Mouse (Mus musculus) kidney, postnatal 36 days (tissue): Measurements from ENCODE around the gene Cd8a.

Experiments
- DNase-seq, 2 experiments: peaks; one replicate each; pipeline ENCODE4 v3.0.0; 2021 to 2022; ENCODE audit warnings: mixed read lengths in 2 of 2

The Cd8a gene

GRCm38 (mm10) chr6:71371085-71371605 is 2.1 kb upstream of the Cd8a start:
- no peak for DNase-seq

DNA sequence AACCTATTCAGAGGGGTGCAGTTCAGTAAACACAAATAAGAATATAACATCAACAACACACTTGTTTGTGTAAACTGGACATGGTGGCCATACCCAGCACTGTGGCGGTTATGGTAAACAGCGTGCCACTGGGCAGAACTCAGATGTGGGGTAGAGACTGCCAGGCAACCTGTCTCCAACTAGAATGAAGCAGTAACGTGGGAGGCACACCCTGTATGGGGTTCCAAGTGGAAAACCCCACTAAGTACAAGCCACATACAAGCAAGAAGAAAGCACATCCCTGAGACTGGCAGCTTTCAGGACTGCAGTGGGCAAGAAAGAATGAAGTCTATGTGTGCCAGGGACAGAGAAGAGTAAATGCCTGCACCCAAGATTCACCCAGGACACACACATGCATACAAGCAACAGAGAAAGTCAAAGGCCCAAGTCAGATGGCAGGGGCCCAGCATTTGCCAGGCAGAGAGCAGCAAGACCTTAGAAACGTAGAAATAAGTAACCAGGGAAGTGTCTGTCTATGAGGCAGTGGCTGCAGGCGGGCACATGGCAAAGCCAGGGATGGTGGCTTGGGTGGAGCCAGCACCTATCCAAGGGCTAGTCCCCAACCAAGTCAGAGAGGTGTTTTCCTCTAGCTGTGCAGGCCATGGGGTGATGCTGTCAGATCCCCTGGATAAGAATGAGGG is 1.0 kb upstream of the Cd8a start:
- peak; percentile 13 to 44 for DNase-seq

DNA sequence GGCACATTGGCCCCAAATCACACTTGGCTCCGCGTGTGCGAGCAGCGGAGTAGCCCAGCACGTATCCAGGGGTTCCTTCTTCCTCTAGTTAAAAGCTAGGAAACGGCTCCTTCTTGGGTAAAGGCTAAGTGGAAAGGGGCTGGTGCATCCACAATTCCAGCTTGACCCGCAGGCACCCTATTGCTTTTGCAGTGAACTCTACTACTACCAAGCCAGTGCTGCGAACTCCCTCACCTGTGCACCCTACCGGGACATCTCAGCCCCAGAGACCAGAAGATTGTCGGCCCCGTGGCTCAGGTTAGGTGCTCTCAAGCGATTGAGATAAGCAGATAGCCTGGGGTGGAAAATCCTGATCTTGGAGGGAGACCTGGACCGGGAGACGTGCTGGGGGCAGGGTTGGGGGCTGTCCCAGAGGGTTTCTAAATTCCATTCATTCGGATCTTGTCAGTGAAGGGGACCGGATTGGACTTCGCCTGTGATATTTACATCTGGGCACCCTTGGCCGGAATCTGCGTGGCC is 1.1 kb downstream of the Cd8a start:
- DNase-seq = no peak

DNA sequence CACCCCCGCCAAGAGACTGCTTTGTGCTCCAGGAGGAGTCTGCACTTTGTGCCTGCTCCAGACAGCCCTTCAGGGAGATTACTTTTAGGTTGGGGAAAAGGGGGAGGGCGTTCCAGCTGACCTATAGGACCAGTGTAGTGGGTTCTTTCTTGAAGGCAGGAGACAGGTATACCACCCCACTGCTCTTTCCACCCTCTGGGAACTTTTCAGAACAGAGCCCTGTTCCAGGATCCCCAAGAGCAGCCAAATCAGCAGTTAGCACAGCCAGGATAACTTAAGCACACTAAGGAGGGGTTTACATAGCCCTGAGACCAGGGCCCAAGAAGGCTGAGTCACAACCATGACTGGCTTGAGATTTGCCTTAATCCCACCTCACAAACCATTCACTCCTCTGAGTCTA is 1.7 kb downstream of the Cd8a start:
- no peak for DNase-seq

GRCm38 (mm10) chr6:71376711-71377110 is 3.5 kb downstream of the Cd8a start:
- no peak for DNase-seq

DNA sequence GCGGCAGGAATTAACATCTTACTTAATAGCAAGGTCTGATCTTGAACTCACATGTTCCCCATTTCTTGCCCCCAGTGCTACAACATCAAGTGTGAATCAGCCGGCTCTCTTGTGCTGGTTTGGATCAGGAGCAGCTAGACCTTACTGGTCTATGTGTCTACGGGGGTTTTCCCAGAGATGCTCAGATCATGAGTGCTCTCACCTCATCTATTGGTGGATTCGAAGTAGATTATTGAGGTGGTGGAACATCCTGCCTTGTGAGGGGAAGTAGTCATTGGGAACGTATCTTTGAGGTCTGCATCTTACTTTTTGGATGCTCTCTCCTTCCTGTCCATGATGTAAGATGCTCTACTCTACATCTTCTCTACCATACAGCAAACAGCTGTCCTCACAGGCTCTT is 8.4 kb downstream of the Cd8a start:
- no peak for DNase-seq

DNA sequence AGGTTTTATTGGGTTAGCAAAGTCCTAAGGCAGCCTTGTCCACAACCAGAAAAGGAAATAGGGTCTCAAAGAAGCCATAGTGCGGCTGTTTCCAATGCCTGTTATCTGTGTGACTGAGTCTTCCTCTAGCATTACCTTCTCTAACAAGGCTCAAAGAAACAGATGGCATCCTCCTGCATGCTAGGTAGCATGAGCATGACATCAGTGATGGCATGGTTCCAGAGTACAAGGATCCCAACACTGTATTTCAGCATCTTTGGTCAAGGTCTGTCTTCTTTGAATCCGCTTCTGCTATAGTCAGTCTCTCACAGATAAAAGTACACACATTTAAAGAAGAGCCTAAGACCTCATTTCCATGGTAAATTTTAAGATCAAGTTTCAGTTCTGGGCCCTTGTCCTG is 17.3 kb downstream of the Cd8a start:
- DNase-seq = peak; percentile 27 to 30

DNA sequence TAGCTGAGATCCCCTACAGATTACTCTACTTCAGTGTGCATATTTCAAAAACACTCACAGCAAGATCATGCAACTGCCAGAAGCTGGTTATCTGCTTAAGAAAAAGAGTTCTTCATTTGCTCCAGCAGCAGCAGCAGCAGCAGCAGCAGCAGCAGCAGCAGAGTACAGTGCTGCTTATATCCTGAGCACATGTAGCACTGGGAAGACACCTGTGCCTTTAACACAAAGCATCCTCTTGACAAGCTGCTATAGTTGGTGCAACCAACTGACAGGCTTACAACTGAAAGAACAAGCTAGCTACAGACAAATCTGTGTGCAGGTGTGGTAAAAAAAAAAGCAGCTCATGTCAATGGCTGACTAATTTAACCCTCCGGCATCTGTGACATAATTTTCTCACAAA is 22.8 kb downstream of the Cd8a start:
- DNase-seq = no peak

DNA sequence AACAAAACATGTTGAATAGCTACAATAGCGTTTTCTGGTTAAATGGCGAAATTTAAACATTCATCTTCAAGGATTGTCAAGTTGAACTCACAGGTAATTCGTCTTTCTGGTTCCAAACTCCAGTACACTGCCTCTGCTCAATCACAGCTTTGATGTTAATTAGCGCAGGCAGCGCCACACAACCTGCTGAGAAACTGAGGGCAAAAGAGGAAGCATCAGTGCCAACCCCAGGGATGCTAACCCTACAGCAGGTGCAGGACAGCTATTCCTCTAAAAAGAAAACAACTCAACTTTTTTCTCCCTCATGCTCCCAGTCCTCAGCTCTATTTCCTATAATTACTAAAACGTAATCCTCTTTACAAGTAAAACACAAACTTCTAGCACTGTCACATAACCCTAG is 23.5 kb downstream of the Cd8a start:
- DNase-seq = no peak

DNA sequence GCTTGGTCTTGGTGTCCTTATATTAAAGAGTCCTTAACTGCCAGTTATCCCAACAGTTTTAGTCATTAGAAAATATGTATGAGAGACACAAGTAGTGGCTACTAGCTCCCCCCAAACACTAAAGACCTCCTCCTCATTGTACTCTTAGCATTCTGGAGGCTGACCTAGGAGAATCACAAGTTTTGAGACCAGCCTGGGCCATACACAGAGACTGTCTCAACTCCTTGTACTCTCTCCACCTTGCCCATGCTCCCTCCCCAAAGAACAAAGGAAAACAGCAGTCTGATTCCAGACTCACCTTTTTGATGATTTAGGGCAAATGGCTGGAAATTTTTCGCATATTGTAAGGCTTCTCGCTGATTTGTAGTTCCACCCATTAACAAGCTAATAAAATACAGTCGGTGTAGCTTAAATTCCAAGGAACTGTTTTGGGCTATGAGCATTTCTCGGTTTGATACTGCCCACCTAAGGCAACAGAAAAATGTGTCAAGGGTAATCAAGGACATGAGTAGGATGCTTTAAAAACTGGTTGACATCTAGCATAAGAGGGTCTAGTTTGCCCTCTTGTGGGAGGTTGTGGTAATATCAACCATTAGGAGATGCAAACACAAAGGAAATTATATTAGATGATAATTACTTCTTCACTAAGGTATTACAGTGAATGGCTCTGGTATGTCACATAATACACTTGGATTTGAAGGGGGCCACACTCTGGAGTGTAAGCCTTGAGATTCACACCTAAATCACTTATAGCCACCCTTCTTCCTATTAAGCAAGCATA is 25.8 kb downstream of the Cd8a start:
- DNase-seq = peak; percentile 25 to 26

DNA sequence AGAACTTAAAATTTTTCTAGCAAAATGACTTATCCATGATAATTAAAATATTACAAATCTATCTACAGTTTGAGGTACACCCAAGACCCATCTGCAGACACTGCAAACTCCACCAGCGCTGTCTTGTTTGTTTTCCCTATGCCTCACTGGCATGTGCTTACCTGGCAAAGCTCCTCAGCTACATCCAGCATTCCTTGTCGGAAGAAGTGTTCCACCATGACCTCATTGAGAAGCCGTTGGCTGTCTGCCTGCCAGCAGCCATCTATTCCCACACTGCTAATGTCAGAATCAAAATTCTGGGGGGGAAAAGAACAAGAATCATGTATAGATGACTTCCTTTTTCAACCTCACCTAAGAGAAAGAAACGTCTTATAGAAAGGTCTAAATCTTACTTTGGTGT is 41.4 kb downstream of the Cd8a start:
- peak; percentile 63 to 71 for DNase-seq

- DNase-seq = no peak
These were observed 42.2 kb downstream of the Cd8a start for GRCm38 (mm10) chr6:71415446-71415845.

DNA sequence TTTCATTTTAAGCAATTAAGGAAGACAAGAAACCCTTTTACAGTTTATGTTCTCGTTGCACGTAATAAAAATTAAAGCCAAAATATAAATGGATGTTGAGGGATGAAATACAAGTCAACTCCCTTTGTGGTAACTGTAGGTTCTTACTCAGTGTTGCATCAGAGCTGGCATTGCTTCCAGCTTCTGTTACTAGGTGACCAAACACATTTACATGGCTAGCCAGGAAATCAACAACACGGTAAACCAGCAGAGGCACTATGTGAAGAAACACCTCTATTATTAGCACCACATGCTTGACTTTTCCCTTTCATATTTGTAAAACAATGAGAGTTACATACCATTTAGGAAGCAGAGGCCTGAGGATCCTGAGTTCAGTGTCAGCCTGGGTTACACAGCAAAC is 45.6 kb downstream of the Cd8a start:
- peak; percentile 21 to 43 for DNase-seq

DNA sequence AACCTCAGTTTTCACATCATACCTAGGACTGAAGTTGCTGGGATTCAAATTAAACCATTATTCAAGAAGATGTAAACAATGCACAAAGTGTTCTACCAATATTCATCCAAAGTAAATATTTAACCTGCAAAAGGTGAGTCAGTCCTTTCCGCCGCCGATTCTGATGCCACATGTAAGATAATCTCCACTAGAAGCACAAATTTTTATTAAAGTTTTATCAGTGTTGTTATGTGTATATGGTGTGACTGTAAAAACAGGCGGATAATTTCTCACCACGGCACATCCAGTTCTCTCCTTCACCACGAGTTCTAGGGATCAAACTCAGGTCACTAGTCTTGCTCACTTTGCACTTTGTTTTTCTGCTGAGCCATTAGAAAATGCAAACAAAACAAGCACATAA is 47.6 kb downstream of the Cd8a start:
- peak; percentile 25 to 65 for DNase-seq

DNA sequence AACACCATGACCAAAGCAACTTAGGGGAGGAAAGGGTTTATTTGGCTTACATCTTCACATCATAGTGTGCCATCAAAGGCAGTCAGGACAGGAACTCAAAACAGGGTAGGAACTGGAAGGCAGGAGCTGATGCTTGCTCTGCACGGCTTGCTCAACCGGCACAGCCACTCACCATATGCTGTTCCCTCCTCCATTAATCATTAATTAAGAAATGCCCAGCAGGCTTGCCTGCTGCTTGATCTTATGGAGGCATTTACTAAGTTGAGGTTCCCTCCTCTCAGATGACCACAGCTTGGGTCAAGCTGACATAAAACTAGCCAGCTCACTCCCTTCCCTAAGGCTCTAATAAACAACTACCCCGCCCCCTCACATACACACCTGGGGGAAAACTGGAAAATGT is 48.9 kb downstream of the Cd8a start:
- DNase-seq = peak; percentile 29 to 74

- peak; percentile 37 to 75 for DNase-seq
These were observed 49.9 kb downstream of the Cd8a start for GRCm38 (mm10) chr6:71423116-71423515.

DNA sequence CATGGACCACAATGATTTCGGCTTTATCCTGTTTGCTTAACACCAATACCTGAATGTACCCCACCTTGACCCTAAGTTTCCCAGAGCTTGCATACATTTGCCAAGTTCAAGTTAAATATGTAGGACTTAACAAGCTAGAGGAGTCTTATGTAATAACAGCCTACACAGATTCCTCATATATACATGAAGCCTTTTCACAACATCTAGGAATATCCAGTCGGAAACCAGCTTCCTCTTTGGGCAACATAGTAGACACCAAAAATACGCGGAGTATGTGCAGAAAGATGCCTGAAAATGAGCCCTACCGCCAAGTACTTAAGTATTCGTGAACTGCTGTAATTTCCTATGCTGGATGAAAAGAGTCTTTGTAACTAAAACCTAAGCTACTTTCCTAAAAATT is 52.5 kb downstream of the Cd8a start:
- no peak for DNase-seq

- DNase-seq = no peak
These were observed 54.9 kb downstream of the Cd8a start for GRCm38 (mm10) chr6:71427996-71428725.
